In the genomic region with DNA sequence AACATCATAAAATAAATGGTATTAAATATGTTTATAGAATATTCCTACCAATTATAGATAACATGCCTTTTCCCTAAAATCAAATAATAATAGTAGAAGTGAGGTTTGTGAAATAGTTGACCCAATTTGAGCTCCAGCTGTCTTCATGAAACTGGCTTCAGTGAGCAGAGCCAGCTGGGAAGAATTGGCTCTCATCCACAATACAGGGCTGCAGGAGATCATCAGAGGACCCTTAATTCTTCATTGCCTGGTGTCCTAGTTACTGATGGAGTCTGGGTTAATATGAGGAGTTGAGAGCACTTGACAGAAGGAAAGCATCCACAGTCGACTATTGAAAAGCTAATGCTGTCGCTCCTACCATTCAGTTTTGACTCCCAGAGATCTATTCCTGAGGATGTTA, we compare ENCODE assay signal across 11 mouse cellular contexts.
DNase-seq lines count a peak whose midpoint lies in the region; ATAC-seq lines count a peak whose summit lies in the region.
"Had no signal": no experiment of that assay in that cellular context is flagged by ENCODE, and none has a peak within 500 bp of the region (broad histone marks: within the 10 kb centered on the region; RNA-seq: fewer than 3 reads in every experiment).

No protein-coding gene starts in this region.

- no peaks in the 10 kb centered on the region for H3K36me3 ChIP-seq in forebrain, embryonic 14.5 days (ENCODE audit: control insufficient read depth, insufficient read depth, low read length)
- no peaks in the 10 kb centered on the region for H3K36me3 ChIP-seq in forebrain, embryonic 11.5 days (ENCODE audit: control insufficient read depth, insufficient read depth, low read length)
- H3K36me3 ChIP-seq in kidney, embryonic 16.5 days (ENCODE audit: insufficient read depth, low read length), result no peaks in the 10 kb centered on the region
- no peaks in the 10 kb centered on the region for H3K36me3 ChIP-seq in liver, embryonic 12.5 days

- DNase-seq in forebrain, embryonic 14.5 days (ENCODE audit: low spot score), result peak; percentile 19
- no peak for DNase-seq in forebrain, embryonic 11.5 days (ENCODE audit: low spot score)
- no peak for DNase-seq in kidney, adult 11 months
- peak; percentile 26 for DNase-seq in heart, postnatal 4 days
- DNase-seq in lung, postnatal 4 days, result peak; percentile 29 to 60
- DNase-seq in adrenal gland, postnatal 14 days, result no peak
- DNase-seq: adrenal gland, postnatal 10 days had no signal

- H3K4me2 ChIP-seq in forebrain, embryonic 14.5 days (ENCODE audit: low read length), result no peak overlapping the region
- no peak overlapping the region for H3K4me2 ChIP-seq in forebrain, embryonic 11.5 days (ENCODE audit: low read depth, low read length, severe bottlenecking)
- no peak overlapping the region for H3K4me2 ChIP-seq in kidney, embryonic 16.5 days (replicated peaks; ENCODE audit: low read depth, low read length)
- H3K4me2 ChIP-seq in liver, embryonic 12.5 days, result no peak overlapping the region

- no peak overlapping the region for H3K27ac ChIP-seq in forebrain, embryonic 14.5 days (ENCODE audit: low read depth, low read length)
- no peak overlapping the region for H3K27ac ChIP-seq in forebrain, embryonic 11.5 days (ENCODE audit: low read depth, low read length)
- H3K27ac ChIP-seq in kidney, embryonic 16.5 days (ENCODE audit: low read length), result no peak overlapping the region
- no peak overlapping the region for H3K27ac ChIP-seq in liver, embryonic 12.5 days

- no peaks in the 10 kb centered on the region for H3K27me3 ChIP-seq in forebrain, embryonic 14.5 days (replicated peaks; ENCODE audit: control insufficient read depth, insufficient read depth, low read length)
- H3K27me3 ChIP-seq in forebrain, embryonic 11.5 days (ENCODE audit: control insufficient read depth, insufficient read depth, low read length), result no peaks in the 10 kb centered on the region
- no peaks in the 10 kb centered on the region for H3K27me3 ChIP-seq in kidney, embryonic 16.5 days (ENCODE audit: insufficient read depth, low read length)
- no peaks in the 10 kb centered on the region for H3K27me3 ChIP-seq in liver, embryonic 12.5 days (replicated peaks)

- no peaks in the 10 kb centered on the region for H3K9me3 ChIP-seq in forebrain, embryonic 14.5 days (replicated peaks; ENCODE audit: control insufficient read depth, low read length)
- H3K9me3 ChIP-seq in forebrain, embryonic 11.5 days (ENCODE audit: control insufficient read depth, low read length), result no peaks in the 10 kb centered on the region
- no peaks in the 10 kb centered on the region for H3K9me3 ChIP-seq in kidney, embryonic 16.5 days (ENCODE audit: low read length)
- H3K9me3 ChIP-seq in liver, embryonic 12.5 days (replicated peaks), result no peaks in the 10 kb centered on the region

- 68% methylated on average over 2 of the region's 2 CpGs for WGBS in forebrain, embryonic 14.5 days
- WGBS in forebrain, embryonic 11.5 days, result 77% methylated on average over 2 of the region's 2 CpGs
- WGBS in kidney, embryonic 16.5 days, result 61% methylated on average over 2 of the region's 2 CpGs
- WGBS in liver, embryonic 12.5 days (ENCODE audit: insufficient replicate concordance), result 60% methylated on average over 2 of the region's 2 CpGs

- no peak overlapping the region for H3K4me3 ChIP-seq in forebrain, embryonic 14.5 days (ENCODE audit: low read depth, low read length)
- no peak overlapping the region for H3K4me3 ChIP-seq in forebrain, embryonic 11.5 days (ENCODE audit: low read depth, low read length)
- H3K4me3 ChIP-seq in kidney, embryonic 16.5 days (ENCODE audit: low read length), result no peak overlapping the region
- H3K4me3 ChIP-seq in liver, embryonic 12.5 days, result no peak overlapping the region
- H3K4me3 ChIP-seq: erythroblast, embryonic 14.5 days had no signal

- ATAC-seq in forebrain, embryonic 14.5 days, result no peak
- no peak for ATAC-seq in forebrain, embryonic 11.5 days (replicated peaks; ENCODE audit: low FRiP score)
- peak; percentile 69; the same call in 1 of the 2 replicates for ATAC-seq in kidney, embryonic 16.5 days (ENCODE audit: low FRiP score, low TSS enrichment)
- no peak for ATAC-seq in liver, embryonic 12.5 days
- ATAC-seq: intestine, postnatal 0 days had no signal

- no peaks in the 10 kb centered on the region for H3K4me1 ChIP-seq in forebrain, embryonic 14.5 days (ENCODE audit: control insufficient read depth, insufficient read depth, low read length)
- no peaks in the 10 kb centered on the region for H3K4me1 ChIP-seq in forebrain, embryonic 11.5 days (replicated peaks; ENCODE audit: control insufficient read depth, insufficient read depth, low read length)
- H3K4me1 ChIP-seq in kidney, embryonic 16.5 days (ENCODE audit: insufficient read depth, low read length), result no peaks in the 10 kb centered on the region
- no peaks in the 10 kb centered on the region for H3K4me1 ChIP-seq in liver, embryonic 12.5 days

- no peak overlapping the region for H3K9ac ChIP-seq in forebrain, embryonic 14.5 days (ENCODE audit: low read length)
- no peak overlapping the region for H3K9ac ChIP-seq in forebrain, embryonic 11.5 days (ENCODE audit: low read length)
- H3K9ac ChIP-seq in kidney, embryonic 16.5 days (replicated peaks; ENCODE audit: low read length), result no peak overlapping the region
- no peak overlapping the region for H3K9ac ChIP-seq in liver, embryonic 12.5 days

Comparison
In these comparisons a context has a peak if more than half of its experiments do, and no peak if none do; other contexts are left out.
1. DNase-seq: peak in forebrain, embryonic 14.5 days (single experiment), heart, postnatal 4 days (single experiment) and lung, postnatal 4 days (2 of 2); none in forebrain, embryonic 11.5 days (single experiment), kidney, adult 11 months (single experiment) and adrenal gland, postnatal 14 days (single experiment).